Mouse (Mus musculus): ENCODE data around the gene Hoxb7.

GRCm38 (mm10) chr11:96268031-96268745, 18.2 kb upstream of the Hoxb7 start:
- TF ChIP-seq CTCF (conservative IDR thresholded peaks at IDR 0.05; ENCODE audit: insufficient read depth, insufficient read length, low read depth, low read length) = no peak
- no peak for TF ChIP-seq POLR2A (IDR thresholded peaks at IDR 0.05; ENCODE audit: low read depth, low read length)
